Mouse (Mus musculus) gonadal fat pad, adult 2 months (tissue): Measurements from ENCODE around the gene Plce1. TPM values are rescaled to one million over a fixed set of nuclear protein-coding genes. Genes with fewer than 3 reads are reported as not detected.

Experiments
- DNase-seq: peaks from one replicate; pipeline ENCODE4 v3.0.0-alpha.2; 2012; ENCODE audit warnings: low read depth
- polyA plus RNA-seq: library from polyadenylated mRNA; depleted of rRNA; stranded (reverse); fragments of >200 nt; gene quantifications from 2 replicates; pipeline ENCODE4 v1.2.3, GENCODE M21; 2012; rRNA removed

Plce1 gene
- 5.3 and 5.4 TPM in 2 replicates for polyA plus RNA-seq

DNA sequence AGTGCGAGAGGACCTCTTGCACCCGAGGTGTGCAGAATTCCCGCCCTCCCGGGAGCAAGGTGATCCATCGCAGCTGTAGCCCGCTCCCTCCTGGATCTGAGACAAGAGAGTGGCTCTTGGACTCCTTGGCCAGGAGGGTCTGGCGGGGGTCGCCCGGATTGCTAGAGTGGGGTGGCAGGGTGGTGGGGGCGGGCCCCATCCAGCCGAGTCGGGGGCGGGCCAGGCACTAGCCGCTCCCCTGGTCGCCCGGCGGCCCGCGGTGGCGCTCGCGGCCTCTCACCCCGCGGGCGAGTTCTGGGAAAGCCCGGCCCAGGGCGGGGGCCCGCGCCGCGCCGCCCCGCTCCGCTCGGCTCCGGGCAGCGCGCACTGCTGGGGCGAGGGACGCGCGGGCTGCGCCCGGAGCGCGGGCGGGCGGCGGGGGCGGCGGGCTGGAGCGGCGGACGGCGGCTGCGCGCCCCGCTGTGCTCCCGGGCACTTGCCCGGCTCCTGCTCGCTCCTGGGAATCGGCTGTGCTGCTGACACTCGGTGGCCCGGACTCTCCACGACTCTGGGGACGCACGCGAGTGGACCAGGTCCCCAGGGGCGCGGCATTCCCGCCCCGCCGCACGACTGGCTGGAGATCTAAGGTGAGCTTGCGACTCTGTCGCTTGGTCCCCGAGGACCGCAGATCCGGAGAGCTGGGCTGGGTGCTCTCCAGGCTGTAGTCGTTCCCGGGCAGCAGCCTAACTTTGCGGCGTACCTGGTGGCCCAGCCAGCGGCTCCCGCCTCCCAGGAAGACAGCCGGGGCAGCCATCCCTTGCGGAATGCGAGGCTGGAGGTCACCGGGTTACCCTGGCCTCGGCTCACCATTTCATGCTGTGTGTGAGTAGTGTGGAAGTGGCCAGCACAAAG is at the start of gene Plce1:
TSS of gene Plce1 (plus strand) at position 379 of the 891 bp plus-strand sequence.
- DNase-seq: no peak

- DNase-seq: no peak
Measured at GRCm38 (mm10) chr19:38431326-38431725, 49.6 kb upstream of the Plce1 start.

GRCm38 (mm10) chr19:38432021-38432420 is 48.9 kb upstream of the Plce1 start:
- no peak for DNase-seq

- DNase-seq: no peak
Measured at GRCm38 (mm10) chr19:38433381-38433780, 47.5 kb upstream of the Plce1 start.

GRCm38 (mm10) chr19:38435221-38435620 is 45.7 kb upstream of the Plce1 start:
- no peak for DNase-seq

DNA sequence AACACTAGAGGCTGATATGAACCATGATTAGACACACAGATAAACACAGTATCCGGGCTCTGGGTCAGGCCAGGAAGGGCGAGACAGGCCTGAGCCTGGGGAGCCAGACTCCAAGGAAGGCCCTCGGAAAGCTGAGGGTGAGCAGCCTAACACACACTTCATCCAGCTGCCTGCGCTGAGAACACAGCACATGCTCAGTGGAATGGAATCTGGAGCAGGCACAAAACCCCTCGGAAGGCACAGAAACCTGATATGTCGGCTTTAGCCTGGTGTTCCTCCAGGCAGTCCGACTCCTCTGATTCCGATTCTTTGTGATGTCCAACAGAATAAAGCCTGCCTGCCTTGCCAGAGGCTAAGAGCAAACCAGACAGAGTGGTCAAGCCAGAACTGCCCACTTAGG is 39.0 kb upstream of the Plce1 start:
- no peak for DNase-seq

GRCm38 (mm10) chr19:38445758-38446157 is 35.2 kb upstream of the Plce1 start:
- no peak for DNase-seq

- no peak for DNase-seq
Measured at GRCm38 (mm10) chr19:38455228-38455627, 25.7 kb upstream of the Plce1 start.

DNA sequence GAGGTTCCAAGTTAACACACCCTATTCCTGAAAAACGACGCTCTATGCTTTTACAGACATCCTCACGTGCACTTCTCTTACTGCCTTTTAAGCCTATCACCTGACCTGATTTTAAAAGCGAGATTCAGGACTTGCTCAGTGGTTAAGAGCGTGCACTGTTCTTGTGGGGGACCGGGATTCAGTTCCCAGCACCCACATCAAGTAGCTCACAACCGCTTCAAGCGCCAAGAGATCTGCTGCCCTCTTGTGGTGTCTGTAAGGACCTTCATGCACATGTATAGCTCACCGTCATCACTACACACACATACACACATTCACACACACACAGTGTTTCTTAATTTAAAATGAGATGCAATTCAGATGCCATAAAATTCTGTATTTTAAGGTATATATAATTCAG is 21.9 kb upstream of the Plce1 start:
- no peak for DNase-seq

DNA sequence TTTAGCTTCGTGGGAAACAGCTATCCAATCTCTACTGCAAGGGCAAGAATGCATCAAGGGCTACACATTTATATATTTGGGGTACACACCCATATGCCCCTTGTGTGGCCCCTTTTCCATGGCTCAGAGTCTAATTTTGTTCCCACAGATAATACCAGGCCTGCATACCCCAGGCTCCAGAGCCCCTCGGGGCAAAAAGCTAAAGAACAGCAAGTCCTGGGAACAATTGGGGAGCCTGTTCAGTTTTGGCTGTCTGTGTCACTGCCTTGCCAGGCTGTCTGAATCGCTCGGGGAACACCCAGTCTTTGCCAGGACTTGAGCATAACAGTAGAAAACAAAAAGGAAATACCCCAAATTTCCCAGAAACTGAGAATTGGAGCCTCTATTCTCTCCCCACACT is 20.2 kb upstream of the Plce1 start:
- no peak for DNase-seq

GRCm38 (mm10) chr19:38470257-38470893 is 10.5 kb upstream of the Plce1 start:
- DNase-seq: no peak

GRCm38 (mm10) chr19:38475394-38475793 is 5.5 kb upstream of the Plce1 start:
- no peak for DNase-seq

GRCm38 (mm10) chr19:38478286-38478685 is 2.6 kb upstream of the Plce1 start:
- no peak for DNase-seq

GRCm38 (mm10) chr19:38478948-38479347 is 2.0 kb upstream of the Plce1 start:
- no peak for DNase-seq

DNA sequence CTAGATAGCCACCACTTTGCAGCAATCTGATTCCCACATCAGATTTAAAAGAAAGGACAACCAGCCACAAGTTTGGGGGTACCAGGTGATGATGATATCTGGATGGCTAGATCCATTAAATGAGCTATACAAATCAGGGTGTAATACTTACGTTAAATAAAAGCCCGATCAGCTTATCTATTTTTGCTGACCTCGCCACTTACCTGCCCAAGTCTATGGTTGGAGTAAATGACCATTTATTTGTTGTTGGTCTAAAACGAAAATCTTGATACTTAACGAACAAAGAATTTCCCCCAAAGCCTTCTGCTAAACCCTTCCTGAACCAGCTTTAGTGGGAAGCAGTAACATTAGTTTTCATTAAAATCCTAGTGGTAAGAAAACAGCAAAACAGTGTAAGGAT is 1.4 kb upstream of the Plce1 start:
- no peak for DNase-seq

GRCm38 (mm10) chr19:38480156-38480720 is 671 bp upstream of the Plce1 start:
- DNase-seq: no peak

DNA sequence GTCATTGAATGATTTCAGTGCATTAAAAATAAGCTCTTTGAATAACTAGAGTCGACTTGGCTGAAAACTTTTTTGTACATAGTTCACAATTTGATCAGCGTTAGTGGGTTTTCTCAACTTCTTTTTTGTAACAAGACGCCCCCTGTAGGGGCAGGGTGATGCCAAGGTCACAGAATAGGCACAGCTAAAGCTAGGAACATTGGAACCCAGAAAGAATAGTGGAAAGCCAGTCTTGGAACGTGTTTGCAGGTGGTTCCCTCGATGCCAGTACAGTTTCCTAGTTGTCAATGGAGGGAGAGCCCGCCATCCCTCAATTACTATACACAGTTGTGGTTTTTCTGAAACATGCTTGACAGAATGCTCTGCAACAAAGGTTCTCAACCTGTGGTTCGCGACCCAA is 997 bp downstream of the Plce1 start:
- DNase-seq: no peak

DNA sequence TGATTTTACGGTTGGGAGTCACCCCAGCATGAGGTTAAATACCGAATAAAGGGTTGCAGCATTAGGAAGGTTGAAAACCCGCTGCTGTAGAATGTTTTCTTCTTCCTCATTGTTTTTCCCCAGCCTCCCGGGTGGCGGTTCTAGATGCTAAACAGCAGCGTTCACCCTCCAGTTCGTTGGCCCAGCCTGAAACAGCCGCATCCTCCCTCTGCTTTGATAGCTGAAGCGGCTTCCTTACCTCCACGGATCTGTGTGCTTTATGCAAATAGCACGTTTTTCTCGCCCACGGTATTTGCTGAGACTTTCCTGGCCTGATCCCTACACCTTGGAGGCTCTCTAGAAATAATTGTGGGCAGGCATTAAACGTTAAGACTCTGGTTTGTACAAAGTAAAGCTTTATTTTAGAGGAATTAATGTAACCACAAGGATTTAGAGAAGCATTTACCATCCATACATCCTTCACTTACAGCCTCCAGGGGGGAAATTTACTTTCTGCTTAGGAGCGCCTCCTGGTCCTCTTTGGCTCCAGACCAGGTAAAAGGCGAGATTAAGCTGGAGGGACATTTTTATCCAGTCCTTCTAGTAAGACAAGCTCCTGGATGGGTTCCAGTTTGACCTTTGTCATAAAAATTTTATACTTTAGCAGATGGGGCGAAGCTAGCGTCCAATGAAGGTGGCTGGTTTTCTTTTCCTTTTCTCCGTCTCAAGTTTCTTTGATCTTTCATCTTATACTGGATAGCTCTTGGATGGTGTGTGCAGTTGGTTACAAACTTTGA is 1.7 kb downstream of the Plce1 start:
- DNase-seq: no peak

GRCm38 (mm10) chr19:38485779-38486555 is 5.1 kb downstream of the Plce1 start:
- no peak for DNase-seq

DNA sequence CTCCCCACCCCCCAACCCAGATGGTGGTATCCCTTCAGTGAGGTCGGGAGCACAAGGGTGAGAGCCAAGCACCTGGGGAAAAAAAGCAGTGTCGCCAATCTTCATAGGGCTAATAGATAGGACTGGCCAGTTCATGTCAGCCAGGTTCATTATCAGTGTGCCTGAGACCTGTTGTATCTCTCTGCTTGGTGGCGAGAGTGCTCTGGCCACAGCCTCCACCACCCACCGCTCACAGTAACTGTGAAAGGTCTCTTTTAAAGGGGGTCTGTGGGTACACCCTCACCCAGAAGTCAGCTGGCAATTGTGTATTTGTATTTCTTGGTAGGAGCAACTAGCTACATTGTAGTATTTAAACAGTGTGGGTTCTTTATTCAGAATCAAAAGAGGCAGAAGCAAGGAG is 6.6 kb downstream of the Plce1 start:
- DNase-seq: no peak
